Mouse (Mus musculus) left cerebral cortex, adult 9 months (tissue): ENCODE results near the gene Slc7a11.
"Not testable (repeated sequence)": the region's sequence is repeated elsewhere in the genome, so short reads cannot be mapped to it uniquely, and the experiment has no call there.

ENCODE experiments used
- DNase-seq, 2 experiments: peaks; one replicate each; pipeline ENCODE4 v3.0.0; 2022; ENCODE audit warnings: low spot score in 2 of 2

Gene Slc7a11

GRCm38 (mm10) chr3:50443421-50443916 is at the start of gene Slc7a11:
TSS of gene Slc7a11 (minus strand) at chr3:50443614.
- peak in 1 of 2 experiments; percentile 26 for DNase-seq

GRCm38 (mm10) chr3:50491678-50492077 is 48.3 kb upstream of the Slc7a11 start:
- DNase-seq = no peak

DNA sequence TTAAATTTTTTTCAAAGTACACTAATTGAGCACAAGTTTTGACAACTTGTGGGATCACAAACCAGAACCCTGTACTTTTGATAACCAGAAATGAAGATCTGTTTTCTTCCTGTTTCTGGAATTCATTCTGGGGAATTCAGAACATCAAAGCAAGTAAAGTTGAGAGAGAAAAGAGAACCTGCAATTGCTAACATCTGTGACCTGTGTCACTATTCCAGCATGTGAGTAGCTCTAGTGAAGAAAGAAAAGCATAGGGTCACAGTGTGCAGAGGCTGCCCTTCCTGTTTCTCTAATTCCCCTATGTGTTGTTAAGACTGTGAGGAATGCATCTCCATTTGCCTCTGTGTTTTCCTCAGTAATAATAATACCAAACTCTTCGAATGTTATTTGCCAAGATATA is 40.7 kb upstream of the Slc7a11 start:
- no peak for DNase-seq

- DNase-seq = peak; percentile 27 to 39
These were observed 18.8 kb upstream of the Slc7a11 start for GRCm38 (mm10) chr3:50462223-50462622.

GRCm38 (mm10) chr3:50457136-50457535 is 13.7 kb upstream of the Slc7a11 start:
- DNase-seq = no peak

GRCm38 (mm10) chr3:50456564-50456963 is 13.2 kb upstream of the Slc7a11 start:
- no peak for DNase-seq

DNA sequence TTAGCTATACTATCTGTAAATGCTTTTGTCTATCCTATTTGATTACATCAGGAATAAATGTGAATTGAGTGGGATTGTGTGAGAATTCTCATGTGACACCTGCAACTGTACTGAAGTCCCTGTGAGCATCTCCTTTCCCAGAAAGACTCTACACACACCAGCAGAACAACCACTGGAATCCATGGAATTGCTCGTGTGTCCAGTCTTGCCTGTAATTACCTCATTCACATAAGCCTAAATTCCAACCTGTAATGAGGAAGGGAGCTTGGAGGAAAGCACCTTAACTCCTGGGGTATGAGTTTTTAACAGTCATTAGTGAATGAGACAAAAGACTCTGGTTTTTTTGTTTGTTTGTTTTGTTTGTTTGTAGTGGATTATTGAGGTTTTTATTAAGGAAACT is 12.6 kb upstream of the Slc7a11 start:
- no peak for DNase-seq

DNA sequence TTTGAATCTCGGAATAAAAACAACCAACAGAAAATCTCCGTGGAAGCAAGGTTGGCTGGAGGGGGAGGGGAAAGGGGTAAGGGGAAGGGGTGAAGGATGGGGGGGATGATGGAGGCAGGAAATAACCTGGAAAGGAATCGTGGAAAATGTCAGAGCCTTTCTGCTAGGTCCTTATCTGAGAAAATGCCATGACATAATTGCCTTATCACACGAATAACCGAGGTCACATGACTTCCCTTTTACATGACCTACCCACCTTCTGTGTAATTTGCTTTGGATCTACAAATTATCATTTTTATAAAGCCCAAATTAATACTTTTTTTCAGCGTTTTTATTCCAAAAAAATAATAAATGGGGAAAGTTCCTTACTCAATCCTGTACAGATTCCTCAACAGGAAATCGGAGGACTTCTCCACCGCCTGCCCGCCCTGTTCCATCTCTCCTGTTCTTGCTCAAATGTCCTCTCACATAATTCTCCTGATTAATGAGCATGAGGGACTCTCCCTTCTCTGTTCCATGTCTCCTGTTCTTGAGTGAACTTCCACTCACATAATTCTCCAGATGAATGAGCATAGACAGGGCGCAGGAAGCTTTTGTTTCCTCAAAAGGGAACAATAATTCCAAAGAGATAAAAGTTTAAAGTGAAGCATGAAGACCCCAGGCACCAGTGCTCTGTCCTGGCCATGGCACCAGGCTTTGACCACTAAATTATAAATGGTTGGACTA is 1.8 kb upstream of the Slc7a11 start:
- DNase-seq = no peak

- DNase-seq = no peak
These were observed 528 bp upstream of the Slc7a11 start for GRCm38 (mm10) chr3:50443942-50444341.

DNA sequence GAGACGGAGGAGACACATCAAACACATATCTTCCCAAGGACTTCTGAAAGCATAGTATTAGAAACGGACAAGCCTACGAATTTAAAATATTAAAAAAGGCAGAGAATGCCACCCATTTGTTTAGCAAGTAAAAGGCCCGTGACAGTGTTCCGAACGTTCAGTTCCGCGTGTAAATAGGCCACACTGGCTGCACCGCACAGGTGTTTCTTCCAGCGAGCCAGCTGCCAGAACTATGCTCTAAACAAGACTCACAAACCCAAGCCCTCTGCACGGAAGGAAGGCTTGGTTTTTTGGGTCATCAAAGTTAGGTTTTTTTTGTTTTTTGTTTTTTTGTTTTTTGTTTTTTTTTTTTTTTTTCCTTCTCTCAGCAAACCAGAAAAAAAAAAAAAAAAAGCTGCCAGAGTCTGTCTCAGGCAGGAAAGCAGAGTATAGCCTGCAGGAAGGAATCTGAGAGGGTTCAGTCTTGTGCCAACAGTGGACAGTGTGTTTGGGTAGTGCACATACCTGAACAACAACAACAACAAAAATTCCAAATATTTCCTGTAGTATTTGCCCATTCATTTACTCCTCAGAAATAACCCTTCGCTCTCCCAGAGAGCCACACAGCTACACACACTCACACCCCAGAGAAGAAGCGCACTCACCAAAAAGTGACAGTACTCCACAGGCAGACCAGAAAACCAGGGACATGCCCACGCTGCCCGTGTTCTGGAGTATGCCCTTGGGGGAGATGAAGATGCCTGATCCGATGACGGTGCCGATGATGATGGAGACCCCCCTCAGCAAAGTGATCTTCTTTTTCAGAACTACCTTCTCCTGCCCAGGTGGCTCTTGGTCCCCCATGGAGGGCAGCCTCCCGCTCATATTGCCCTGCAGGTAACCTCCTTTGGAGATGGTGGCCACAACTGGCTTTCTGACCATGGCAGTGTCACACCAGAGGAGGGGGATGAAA is 797 bp downstream of the Slc7a11 start:
- no peak for DNase-seq

DNA sequence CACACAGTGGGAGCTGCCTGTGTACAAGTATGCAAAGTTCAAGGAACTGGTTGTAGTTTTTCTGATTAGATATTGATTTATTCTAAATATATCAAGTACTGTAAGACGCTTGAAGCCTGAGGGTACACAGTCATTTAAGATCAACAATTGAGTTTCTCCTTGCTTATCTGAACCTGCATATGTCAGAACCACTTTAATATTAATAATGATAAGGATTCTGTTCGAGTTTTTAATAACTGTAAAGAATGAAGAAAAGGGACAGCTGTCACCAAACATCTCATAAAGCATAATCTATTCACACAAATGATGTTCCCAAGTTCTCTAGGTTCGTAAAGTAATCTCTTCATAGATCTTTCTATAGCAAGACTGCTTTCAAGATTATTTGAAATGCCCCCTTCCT is 2.1 kb downstream of the Slc7a11 start:
- no peak for DNase-seq

DNA sequence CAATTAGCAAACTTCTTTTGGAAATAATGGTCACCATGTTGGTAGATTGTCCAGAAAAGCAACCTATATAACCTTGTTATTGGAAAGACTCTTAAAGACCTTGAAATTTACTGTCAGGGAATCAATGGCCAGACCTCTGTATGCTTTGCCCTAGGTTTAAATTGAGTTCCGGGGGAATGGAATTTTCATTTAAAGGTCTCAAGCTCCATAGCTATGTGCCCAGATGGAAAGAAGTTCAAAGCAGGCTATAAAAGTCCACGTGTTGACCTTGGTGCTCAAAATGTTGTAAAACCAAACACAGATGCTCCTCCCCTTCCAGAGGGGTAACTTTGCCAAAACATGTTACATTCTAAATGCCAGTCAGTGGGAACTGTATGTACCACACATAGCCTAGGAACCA is 3.0 kb downstream of the Slc7a11 start:
- no peak for DNase-seq

DNA sequence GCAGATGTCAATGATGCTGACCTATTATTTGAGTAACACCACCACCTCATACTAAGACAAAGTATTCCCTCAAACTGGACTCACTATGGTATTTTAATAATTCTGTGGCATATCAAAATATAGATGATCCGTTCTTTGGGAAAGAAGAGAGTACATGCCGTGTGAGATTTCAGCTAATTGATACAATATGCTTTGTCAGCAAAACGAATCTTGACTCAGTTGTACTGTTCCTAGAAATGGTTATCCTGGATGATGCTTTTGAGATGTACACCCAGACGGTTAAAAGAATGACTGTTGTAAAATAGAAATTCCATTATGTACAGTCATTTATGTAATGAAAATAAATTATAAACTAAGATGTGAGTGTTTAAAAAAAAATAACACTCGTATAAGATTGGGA is 4.0 kb downstream of the Slc7a11 start:
- DNase-seq = no peak

- DNase-seq = no peak
These were observed 4.7 kb downstream of the Slc7a11 start for GRCm38 (mm10) chr3:50438520-50439253.

DNA sequence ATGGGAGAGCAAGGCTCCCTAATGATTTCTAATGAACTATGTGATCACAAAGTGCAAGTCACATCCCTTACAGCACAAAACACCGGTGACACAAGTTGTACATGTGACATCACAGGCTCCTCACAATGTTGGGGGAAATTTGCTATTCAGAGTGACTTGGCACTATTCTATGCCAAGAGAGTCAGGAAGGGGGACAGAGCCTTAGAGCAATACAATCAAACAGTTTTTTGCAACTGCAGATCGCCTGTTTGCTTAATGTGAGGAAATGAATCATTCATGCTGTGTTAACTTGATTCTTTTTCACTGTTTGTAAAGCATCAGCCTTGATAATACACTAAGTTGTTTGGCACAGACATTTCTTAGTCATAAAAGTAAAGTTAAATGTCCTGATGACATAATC is 5.3 kb downstream of the Slc7a11 start:
- not testable (repeated sequence) for DNase-seq

DNA sequence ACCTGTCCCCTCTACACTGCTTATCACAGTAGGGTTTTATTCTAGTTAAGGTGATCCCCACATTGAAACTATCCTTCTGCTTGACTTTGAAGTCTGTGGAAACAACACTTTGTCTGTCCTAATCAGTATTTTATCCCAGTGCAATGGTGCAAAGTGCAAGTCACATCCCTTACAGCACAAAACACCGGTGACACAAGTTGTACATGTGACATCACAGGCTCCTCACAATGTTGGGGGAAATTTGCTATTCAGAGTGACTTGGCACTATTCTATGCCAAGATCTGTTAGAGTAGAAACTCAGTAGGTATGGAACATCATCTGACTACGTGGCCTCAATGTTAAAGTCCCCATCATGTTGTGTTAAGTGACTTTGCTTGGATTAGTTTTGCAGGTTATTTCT is 7.0 kb downstream of the Slc7a11 start:
- not testable (repeated sequence) for DNase-seq

DNA sequence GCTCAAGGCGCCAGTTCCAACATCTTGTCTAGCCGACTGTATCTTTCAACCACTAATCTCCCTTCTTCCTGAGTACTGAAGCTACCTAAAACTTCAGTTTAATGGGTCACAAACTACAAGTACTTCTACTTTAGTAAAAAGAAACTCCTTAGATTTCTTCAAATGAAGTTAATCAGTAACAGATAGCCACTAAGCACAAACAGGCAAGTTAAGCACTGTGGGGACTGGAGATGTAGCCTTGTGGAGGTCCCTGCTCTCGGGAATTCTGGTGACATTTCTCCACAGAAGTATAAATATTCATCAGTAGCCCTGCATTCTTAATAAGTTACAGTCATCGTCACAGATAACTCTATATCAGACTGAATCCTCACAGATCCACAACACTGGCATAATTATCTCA is 9.6 kb downstream of the Slc7a11 start:
- no peak for DNase-seq

DNA sequence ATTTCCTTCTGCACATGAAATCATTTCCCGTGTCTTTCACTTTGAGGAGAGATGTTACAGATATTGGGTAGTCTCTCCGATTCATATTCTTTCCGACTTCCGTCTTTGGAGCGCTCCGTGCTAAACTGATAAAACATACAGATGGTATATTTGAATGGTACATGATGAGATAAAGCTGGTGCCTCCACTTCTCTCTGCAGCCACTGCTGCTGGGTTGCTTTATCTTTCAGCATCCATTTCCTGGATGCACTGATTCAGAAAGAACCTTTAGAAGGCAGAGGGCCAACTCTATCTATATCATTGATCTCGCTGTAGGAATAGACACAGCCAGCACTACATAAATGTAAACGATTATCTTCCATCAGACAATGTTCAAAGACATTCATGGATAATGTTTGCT is 12.6 kb downstream of the Slc7a11 start:
- no peak for DNase-seq

- DNase-seq = peak; percentile 40 to 61
These were observed 21.7 kb downstream of the Slc7a11 start for GRCm38 (mm10) chr3:50421480-50422277.

GRCm38 (mm10) chr3:50419161-50419560 is 24.3 kb downstream of the Slc7a11 start:
- DNase-seq = no peak

DNA sequence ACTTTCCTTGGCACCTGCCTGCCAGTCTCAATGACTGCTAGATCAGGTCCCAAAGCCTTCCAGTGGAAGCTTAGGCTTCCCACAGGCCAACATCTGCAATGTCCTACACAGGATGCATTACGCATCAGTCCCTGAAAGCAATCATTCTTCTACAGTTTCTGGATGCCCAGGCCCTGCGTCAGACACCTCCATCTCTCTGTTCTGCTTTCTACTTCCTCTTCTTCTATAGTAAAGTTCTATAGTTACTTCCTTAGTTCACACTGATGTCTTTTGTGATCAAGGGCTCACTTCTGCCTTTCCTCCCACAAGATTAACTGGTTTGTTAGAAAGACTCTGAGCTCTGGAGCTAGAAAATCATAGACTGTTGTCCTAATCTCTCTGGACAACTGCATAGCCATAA is 36.6 kb downstream of the Slc7a11 start:
- no peak for DNase-seq
